Mouse (Mus musculus) megakaryocyte, embryonic 14.5 days (primary cell): ENCODE measurements around the gene Serpina12.

Source experiments
- FLI1 ChIP-seq: IDR thresholded peaks from 2 replicates; pipeline ENCODE4 v1.6.1; 2012; ENCODE audit warnings: low read length, inconsistent platforms, mixed read lengths
- GATA1 ChIP-seq: IDR thresholded peaks from 3 replicates; pipeline ENCODE4 v1.6.1; 2012; ENCODE audit warnings: mixed read lengths, low read length, inconsistent platforms, borderline replicate concordance

DNA sequence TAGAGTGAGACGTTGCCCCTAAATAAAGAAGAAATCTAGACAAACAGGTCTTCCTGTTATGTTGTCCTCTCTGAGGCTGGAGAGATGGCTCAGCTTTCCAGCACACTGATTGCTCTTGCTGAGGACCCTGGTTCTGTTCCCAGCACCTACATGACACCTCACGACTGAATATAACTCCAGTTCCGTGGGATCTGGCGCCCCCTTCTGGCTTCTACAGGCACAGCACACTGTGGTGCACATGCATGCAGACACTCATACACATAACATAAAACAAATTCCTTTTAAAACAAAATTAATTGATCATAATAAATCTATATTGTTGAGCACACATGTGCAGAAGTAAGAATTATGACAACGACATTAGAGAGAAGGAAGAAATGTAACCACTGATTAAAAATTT, 39.6 kb downstream of the Serpina12 start:
- TF ChIP-seq GATA1 (no peak), FLI1 (no peak)
